Mouse (Mus musculus): ENCODE measurements around the gene Acoxl.
A peak's percentile ranks its signal among the peaks of the same experiment; 100 is the strongest.

Acoxl gene

GRCm38 (mm10) chr2:128140183-128140582, 301.5 kb downstream of the Acoxl start:
- DNase-seq (ENCODE audit: inconsistent ontology term): no peak

DNA sequence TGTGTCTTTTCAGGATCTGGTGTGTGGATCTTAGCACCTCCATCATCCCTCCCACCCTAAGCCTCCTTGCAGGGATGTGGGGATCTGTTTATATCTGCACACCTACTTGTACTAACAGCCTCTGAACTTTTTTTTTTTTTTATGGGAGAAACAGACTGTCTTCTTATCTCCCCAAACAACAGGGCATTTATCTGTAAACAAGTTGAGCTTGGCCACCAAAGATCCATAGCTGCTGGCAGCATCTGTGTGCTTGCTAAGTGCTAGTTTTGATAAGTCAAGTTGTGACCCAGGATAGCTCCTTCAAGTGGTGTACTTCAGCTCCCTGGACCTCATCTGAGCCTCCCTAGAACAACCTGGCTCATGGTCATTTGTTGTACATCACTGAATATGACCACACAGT, 305.3 kb downstream of the Acoxl start:
- DNase-seq (ENCODE audit: inconsistent ontology term): no peak

- DNase-seq (ENCODE audit: inconsistent ontology term): no peak
Observed at GRCm38 (mm10) chr2:128145433-128145832, 306.8 kb downstream of the Acoxl start.

DNA sequence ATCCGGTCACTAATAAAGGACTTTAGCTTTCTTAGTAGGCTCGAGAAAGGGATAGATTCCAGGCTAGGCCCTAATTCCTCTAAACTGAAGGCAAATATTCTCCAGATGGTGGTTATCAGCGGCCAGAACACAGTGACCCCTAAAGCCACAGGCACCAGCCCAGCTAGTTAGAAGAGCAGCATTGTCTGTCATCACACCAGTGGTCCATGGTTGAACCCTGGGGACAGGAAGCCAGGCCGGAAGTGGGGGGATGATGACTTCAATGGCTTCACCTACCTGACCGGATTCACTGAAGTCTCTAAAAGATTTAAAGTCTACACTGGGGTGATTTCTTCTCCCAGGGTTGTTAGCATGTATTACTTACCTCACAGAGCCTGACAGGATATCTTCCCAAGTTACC, 310.9 kb downstream of the Acoxl start:
- no peak for DNase-seq (ENCODE audit: inconsistent ontology term)

DNA sequence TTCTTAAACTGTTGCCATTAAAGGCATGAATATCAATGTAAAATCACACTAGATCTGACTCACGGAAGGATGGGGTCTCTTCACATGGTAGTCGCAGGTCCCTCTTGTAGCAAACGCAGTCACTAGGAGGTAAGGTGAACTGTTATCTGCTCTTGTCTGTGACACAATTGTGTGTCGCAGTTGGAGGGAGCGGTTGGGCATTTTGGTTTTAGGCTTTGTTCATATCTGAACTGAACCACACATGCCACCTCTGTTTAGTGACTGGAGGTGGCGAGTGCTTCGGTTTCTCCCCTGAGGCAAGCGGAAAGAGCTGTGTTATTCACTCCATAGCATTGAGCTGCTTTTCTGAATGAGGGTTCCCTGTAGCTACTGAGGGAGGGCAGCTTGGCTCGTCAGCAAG, 313.5 kb downstream of the Acoxl start:
- no peak for DNase-seq (ENCODE audit: inconsistent ontology term)

GRCm38 (mm10) chr2:128152845-128153550, 314.3 kb downstream of the Acoxl start:
- no peak for DNase-seq (ENCODE audit: inconsistent ontology term)

GRCm38 (mm10) chr2:128153551-128153910, 314.9 kb downstream of the Acoxl start:
- DNase-seq (ENCODE audit: inconsistent ontology term): no peak

DNA sequence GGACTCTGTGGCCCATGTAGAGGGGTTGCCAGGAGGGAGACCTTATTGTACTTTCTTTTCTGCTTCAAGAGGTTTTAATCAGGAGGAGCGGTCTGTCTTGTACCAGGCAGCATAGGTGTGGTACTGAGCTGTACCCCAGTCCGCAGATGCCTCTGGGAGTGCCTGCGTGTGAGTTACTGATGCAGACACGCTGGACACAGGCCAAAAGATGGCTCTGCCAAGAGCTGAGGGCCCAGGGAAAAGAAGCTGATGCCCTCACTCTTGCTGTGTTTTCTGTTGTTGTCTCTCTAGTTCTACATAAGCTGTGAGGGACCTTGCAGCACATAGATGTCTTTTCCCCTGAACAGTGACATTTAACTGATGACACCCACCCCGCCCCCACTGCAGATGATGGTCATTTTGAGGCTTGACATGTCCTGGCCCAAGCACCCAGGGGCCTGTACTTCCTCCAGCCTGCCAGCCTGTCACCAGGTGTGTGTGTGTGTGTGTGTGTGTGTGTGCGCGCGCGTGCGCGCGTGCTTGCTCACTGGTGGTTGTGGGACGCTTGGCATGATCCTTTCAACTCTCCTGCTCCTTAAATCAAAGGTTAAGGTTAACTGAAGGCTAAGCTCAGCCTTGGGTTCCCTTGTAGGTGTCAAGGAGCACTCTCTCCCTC, 316.9 kb downstream of the Acoxl start:
- DNase-seq (ENCODE audit: inconsistent ontology term): no peak

DNA sequence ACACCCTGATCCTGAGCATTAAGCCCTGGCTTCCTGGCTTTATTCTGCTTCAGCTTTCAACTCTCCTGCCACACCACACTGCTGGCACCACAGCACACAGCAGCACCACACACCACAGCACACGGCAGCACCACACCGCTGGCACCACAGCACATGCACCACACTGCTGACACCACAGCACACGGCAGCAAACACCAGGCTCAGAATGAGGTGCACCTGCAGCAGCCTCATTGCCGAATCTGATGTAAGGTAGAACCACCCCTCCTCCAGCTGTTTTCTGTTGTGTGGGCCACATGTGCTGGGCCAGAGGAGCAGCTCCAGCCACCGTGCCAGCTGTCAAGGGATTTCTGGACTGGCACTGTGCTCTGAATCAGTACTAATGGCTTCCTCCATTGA, 317.4 kb downstream of the Acoxl start:
- no peak for DNase-seq (ENCODE audit: inconsistent ontology term)

DNA sequence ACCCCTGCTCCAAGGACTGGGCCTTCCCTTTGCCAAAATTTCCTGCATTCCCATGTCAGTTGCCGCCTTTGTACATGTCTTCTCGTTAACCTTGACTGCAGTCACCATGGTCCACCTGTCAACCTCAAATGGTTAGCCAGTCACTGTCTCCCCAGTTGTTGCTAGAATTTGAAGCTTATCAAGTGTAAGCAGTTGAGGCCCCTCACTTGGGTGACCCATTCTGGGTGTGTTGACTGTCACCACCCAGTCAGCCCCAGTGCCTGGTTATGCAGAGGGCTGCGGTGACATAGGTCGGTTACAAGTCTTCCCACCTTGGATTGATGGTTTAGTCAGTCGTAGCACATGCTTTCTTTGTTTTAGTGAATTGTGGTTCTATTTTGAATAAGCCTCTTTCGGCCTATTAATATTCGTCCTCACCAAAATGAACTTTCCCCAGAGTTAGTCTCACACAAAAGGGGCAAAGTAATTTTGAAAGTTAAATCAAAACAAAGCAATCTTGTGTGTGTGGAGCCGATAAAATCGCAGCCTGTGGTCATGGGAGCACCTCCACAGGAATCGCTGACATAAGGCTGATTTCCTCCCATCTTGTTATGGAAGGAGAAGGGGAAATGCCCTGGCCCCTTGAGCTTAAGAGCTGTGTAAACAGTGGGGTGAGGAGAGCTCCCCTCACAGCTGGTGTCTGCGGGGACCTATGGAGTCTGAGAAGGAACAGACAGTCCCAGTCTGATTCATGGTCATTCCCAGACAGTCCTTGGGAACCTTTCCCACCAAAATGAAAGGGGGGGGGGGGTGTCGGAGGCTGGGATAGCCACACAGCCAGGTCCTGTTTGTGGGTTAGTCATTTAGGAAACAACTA, 318.1 kb downstream of the Acoxl start:
- DNase-seq (ENCODE audit: inconsistent ontology term): no peak

- no peak for DNase-seq (ENCODE audit: inconsistent ontology term)
Observed at GRCm38 (mm10) chr2:128158734-128159410, 320.2 kb downstream of the Acoxl start.

DNA sequence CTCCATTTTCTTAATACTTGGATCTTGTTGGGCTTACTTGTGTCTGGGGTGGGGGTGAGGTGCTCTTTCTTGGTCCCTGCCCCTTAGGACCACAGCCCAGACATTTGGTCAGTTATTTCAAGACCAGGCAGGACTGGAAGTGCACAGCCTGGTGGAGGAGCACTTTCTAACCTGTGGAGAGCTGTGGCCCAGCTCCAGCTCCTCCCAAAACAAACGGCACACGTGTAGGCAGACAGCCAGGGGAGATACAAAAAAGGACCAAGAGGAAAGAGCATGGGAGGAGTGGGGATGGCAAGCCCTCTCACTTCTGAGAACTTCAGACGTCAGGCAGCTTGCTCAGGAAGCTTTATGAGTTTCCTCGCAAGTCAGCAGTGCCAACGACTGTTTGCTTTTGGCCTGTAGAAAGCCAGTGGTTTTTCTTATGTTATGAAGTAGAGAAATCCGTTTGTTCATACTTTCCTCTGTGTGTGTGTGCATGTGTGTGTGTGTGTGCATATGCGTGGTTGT, 321.0 kb downstream of the Acoxl start:
- DNase-seq (ENCODE audit: inconsistent ontology term): no peak

DNA sequence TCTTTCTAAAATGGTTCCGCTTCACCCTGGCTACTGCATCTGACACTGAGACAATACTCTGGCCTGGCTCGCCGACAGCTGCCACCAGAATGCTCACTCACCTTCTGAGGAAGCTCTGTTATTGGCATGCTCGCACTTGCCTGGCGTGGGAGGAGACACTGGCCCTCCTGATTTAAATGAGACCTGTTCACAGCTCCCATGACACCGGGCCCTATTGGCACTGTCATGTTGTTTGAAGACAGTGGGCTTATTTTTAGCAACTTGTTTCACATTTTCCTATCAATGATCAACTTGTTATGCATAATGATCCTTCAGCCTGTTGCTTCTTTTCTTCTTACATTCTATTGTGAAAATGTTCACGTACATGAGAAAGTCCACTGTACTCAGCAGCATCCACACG, 324.5 kb downstream of the Acoxl start:
- DNase-seq (ENCODE audit: inconsistent ontology term): no peak

DNA sequence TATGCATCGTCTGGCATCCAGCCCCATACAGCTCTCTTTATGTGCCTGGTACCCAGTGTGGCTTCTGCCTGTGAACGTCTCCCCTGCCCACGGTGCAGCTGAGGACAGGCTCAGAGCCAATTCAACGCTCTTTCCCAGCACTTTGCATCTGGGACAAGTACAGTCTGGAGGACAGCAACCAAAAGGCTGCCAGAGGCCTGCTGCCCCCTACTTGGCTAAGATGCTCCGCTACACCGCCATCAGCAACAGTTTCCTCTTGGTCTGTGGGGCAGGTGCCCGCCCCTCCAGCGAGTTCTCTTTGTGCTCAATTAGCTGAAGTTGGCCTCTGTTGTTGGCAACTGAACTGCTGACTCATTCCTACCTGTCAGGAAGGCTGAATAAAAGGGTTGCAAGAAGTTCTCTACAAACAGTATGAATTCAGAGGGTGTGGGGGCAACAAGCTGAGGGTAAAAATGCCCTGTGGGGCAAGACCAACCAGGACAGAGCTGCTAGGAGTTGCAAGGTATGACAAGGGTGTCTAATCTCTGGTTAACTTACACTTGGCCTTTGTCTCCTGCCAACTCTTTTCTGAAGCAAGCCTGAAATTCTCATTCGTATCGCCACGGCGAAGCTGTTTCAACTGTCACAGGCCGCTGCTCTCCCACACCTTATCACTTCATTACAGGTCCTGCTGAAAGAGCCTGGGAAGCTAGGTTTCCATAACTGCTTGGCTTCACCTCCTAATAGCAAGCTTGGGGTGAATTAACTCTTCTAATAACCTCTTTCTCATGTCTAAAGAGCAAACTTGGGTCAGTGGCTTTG, 328.1 kb downstream of the Acoxl start:
- peak; percentile 70 for DNase-seq (ENCODE audit: inconsistent ontology term)

DNA sequence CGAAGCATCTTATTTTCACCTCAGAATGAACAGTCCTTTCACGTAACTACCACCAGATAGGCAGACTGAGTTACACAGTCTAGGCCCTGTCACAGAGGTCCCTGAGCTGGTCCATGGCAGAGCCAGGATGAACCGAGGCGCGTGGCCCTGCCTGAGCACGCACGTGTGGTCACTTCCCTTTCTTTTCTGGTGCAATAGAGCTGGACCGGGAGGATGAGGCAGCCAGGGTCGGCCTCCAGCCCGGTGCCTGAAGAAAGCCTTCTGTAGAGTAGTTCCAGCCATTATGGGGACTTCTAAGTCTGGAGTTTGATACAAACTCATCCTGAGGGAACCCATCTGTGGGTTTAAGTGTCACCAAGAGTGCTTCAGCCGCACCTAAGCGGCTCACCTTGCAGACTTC, 329.3 kb downstream of the Acoxl start:
- no peak for DNase-seq (ENCODE audit: inconsistent ontology term)

GRCm38 (mm10) chr2:128169486-128169885, 330.8 kb downstream of the Acoxl start:
- DNase-seq (ENCODE audit: inconsistent ontology term): no peak

DNA sequence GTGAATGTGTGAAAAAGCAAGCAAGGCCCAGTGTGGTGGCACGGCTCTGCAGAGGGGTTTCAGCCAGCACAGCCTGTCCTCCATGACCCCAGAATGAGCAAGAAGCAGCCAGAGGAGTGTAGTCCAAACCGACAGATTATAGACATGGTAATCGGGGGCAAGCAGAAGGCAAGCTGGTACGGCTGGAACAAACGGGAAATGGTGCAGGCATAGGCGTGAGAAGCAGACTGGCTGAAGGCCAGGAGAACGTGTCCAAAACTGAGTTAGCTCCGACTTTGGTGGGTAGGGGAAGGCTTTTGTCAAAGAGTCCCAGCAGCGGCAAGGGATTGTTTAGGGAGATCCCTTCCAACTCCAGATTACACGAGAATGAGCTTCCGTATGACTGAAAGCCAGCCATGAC, 331.3 kb downstream of the Acoxl start:
- no peak for DNase-seq (ENCODE audit: inconsistent ontology term)

- no peak for DNase-seq (ENCODE audit: inconsistent ontology term)
Observed at GRCm38 (mm10) chr2:128170614-128171013, 331.9 kb downstream of the Acoxl start.

- DNase-seq (ENCODE audit: inconsistent ontology term): peak; percentile 51
Observed at GRCm38 (mm10) chr2:128172266-128172665, 333.6 kb downstream of the Acoxl start.
